Mouse (Mus musculus): Measurements from ENCODE around the gene Piga.
A peak's percentile ranks its signal among the peaks of the same experiment; 100 is the strongest.

Piga gene

GRCm38 (mm10) chrX:164419471-164419939 is at the start of gene Piga:
TSS of gene Piga (plus strand) at chrX:164419787.
- peak; percentile 80 to 91 for DNase-seq (ENCODE audit: low spot score in 2 of 2)

DNA sequence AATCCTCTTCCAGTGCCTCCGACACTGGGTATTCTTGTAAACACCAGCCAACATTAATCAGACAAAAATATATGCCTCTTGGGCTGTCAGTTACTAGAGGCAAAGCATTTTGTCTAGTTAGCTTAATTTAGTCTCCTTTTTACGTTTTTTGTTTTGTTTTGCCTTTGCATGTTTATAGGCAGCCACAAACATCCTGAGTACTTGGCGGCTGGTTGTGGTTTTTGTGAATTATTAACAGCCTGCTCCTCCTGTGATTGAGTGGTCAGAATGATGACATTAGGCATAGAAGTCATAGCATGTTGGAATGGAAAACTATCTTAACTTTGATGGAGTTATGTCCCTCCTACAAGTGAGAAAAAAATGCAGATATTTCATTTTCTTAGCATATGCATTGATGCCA is 49.0 kb upstream of the Piga start:
- no peak for DNase-seq (ENCODE audit: low spot score in 2 of 2)

DNA sequence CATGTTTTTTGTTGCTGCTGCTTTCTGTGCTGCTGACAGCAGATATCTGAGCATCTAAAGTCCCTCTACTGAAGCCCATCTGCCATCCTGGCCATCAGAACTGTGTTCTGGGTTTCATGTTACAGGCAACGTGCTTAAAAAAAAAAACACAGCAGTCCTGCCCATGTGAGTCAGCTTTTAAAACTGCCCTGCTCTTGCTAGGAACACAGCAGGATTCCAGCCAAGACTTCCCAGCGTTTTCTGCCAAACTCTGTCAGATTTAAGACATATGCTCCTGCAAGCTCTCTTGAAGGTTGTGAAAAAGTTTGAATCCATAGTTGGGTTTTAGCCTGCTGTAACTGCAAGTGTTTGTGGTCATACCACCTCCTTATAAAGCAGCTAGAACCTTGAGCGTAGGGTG is 46.5 kb upstream of the Piga start, which contains the start of gene Vegfd:
TSS of gene Vegfd (plus strand) at position 298 of the 400 bp plus-strand sequence.
- no peak for DNase-seq (ENCODE audit: low spot score in 2 of 2)

GRCm38 (mm10) chrX:164374586-164374985 is 45.0 kb upstream of the Piga start:
- DNase-seq (ENCODE audit: low spot score in 2 of 2), result no peak

- DNase-seq (ENCODE audit: low spot score in 2 of 2), result no peak
These were observed 39.9 kb upstream of the Piga start for GRCm38 (mm10) chrX:164379721-164380120.

DNA sequence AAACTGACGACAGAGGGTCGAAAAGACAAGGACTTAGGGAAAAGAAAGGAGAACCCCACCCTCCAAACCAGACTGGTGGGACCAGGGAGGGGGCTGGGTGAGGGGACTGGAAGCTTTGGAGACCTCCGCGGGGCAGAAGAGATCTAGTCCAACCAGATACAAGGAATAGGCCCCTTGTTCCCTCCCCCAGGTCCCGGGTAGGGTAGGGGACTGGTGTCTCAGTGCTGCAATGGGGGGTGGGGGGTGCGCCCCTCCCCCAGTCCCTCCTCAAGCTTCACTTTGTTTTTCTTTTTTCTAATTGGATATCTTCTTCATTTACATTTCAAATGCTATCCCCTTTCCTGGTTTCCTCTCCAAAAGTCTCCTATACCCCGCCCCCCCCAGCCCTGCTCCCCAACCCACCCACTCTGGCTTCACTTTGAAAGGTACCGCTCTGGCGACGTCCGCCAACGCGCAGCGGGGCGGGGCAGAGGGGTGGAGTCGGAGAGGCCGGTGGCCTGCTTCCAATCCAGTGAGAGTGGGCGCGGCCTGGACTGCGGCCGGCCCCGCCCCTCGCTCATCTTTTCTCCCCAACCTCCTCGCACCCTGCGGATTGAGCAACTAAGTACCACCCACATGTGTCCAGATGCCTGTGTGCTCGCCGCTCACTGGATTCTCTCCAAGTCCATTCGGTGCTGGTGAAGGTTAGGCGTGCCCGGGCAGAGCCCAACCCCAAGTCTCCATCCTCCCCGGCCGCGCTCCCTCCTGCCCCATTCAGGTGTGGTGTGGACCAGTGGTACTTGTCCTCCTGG is 37.8 kb upstream of the Piga start:
- DNase-seq (ENCODE audit: low spot score in 2 of 2), result peak; percentile 42 to 82

GRCm38 (mm10) chrX:164394091-164394490 is 25.5 kb upstream of the Piga start:
- DNase-seq (ENCODE audit: low spot score in 2 of 2), result no peak

GRCm38 (mm10) chrX:164398456-164398855 is 21.1 kb upstream of the Piga start:
- DNase-seq (ENCODE audit: low spot score in 2 of 2), result no peak

DNA sequence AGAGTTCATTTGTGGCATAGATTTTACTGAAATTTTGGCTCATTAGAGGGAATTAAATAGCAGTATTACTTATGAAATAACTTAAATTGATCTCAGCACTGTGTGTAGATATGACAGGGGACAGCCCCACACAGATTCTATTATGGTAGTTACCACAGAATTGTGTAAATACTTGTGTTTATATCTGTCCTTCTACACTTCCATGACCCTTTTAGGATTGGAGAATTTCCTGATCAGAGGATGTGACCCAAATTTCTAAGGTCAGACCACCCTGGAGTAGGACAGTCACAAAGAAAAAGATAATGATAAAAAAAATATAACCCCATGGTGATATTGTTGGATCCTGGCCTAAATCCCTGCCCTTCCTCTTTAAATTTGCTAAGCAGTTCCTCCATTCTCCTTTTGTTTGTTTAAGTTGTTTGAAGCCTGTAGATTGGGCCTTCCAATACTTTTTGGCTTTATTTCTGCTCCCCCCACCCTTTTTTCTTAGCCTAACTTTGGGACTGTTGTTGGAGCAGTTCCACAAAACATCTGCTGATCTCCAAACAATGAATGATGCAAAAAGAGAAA is 14.4 kb upstream of the Piga start:
- DNase-seq (ENCODE audit: low spot score in 2 of 2), result no peak

DNA sequence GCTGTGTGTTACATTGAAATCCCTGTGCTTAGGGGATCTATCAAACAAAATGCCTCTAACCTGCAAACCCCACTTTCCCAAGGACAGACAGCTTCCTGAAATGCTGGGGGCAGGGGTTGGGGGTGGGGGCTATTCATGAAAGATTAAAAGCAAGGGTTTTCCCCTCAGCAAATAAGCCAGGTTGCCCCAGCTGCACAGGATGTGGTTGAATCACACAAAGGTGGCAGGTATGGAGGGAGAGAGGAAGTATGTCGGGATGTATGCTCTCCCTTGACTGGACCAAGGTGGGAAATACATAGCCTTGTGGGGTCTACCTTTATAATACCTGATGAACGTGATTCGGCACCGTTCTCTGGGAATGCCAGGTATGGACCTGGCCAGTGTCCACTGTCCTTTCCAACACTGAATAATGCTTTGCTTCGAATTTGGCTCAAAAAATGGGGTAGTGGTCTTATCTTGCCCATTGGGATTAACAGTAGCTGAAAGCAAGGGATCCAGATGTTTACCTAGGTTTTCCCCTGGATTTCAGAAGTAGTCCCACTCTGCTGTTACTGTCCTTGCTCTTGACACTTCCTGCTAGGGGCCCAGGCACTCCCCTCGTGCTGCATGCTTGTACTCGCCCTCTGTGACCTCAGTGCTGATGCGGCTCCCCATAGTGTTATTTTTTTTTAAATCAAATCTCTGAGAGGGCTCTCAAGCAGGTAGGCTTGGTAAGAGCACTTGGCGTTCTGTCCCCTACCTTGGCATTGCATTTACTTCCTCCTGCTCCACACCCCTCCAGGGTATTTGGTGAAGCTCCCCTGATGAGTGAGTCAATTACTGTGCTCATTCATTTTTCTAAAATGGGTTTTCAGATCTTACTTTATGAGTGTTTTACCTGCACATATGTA is 13.2 kb upstream of the Piga start:
- DNase-seq (ENCODE audit: low spot score in 2 of 2), result no peak

DNA sequence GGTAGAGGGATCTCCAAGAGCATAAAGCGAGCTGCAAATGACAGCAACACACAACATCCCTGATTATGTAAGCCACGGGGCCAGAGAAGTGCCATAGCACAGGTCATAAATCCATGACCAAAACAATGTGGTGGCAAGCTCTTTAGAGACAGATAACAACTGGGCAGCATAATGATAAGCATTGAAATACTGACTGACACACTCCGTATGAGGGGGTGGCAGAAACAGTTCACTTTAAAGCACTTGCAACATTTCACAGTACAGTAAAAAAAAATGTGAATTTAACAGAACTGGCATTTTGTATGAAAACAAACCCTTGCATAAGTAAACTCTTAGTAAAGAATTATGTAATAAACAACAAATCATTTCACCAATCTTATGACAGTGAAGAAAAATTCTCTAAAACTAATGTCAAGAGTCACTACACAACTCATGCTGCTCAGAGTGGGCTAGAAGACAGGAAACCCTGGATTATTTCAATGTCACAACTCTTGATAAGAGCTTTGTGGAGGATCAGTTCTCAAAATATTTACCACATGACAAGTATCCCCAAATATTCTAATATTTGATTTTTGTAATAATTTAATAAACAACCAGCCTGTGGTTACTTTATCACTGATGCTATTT is 11.2 kb upstream of the Piga start:
- DNase-seq (ENCODE audit: low spot score in 2 of 2), result no peak

DNA sequence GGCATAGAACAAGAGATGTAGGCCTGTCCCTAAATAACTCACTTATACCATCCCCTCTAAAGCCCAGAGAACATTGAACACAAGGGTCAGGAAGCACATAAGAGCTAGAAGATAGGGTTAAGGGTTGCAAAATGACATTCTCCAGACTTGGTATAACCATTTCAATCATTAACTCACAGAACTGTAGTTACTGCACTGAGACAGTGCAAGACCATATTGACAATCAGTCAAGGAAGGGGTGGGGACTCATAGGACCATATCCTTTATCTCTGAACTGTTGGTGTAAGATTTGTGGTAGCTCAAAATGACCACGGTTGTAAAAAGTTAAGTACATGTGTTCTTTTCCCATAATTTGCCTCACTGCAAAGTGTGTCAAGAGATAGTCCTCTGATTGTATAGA is 9.0 kb upstream of the Piga start:
- DNase-seq (ENCODE audit: low spot score in 2 of 2), result no peak

- DNase-seq (ENCODE audit: low spot score in 2 of 2), result no peak
These were observed 2.8 kb upstream of the Piga start for GRCm38 (mm10) chrX:164416803-164417202.

- DNase-seq (ENCODE audit: low spot score in 2 of 2), result no peak
These were observed 1.6 kb upstream of the Piga start for GRCm38 (mm10) chrX:164418008-164418407.

GRCm38 (mm10) chrX:164419955-164420354 is 368 bp downstream of the Piga start:
- no peak for DNase-seq (ENCODE audit: low spot score in 2 of 2)

DNA sequence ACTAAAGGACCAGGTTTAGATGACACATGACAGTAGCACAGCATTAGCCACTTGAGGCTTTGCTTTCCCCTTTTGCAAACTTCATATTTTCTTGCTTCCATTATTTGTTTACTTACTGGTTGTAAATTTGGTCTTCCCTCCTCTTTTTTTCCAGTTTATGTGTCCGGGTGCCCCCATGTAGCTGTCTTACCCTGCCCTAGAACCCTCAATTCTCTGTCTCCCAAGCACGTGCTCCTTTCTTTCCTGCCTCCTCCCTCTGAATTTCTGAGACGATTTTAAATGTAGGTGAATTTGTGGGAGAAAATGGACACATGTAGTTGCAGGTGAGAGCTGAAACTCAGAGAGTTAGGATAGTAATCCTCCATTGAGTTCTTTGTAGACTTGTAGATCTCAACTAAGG is 931 bp downstream of the Piga start:
- no peak for DNase-seq (ENCODE audit: low spot score in 2 of 2)

- DNase-seq (ENCODE audit: low spot score in 2 of 2), result no peak
These were observed 5.2 kb downstream of the Piga start for GRCm38 (mm10) chrX:164424821-164425220.

- DNase-seq (ENCODE audit: low spot score in 2 of 2), result no peak
These were observed 7.7 kb downstream of the Piga start for GRCm38 (mm10) chrX:164427295-164427694.

DNA sequence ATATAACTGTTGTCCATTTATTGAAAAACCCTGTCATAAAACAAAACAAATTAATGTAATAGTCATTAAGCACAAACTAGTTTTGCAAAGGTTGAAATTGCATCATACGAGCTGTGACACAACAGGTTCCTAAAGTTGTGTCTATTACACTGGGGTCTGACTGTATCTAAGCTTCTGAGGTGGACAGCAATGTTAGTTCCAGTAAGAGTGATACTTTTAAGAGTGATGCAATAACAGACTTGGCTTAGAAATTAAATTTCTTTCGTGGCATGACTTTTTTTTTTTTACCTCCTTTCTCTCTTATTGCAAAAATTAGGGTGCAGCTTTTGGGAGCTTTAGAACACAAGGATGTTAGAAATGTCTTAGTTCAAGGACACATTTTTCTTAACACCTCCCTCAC is 8.6 kb downstream of the Piga start:
- no peak for DNase-seq (ENCODE audit: low spot score in 2 of 2)

DNA sequence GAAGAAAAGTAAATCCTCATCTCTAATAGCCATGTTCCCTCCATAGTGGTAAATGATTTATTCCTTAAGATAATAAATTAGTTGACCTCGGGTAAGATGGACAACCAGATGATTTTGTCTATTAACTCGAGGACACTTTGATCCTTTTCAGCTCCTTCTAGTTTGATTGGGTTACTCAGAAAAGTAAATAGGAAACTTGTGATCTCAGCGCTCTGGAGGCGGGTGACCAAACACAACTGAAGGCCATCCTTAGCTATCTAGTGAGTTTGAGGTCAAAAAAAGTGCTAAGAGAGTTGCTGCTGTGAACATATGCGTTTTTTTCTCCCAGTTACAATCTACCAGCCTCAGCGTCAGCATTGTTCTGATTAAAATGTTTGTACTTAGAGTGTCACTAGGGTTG is 11.0 kb downstream of the Piga start:
- DNase-seq (ENCODE audit: low spot score in 2 of 2), result no peak

- no peak for DNase-seq (ENCODE audit: low spot score in 2 of 2)
These were observed 11.5 kb downstream of the Piga start for GRCm38 (mm10) chrX:164431133-164431532.

GRCm38 (mm10) chrX:164431541-164431940 is 12.0 kb downstream of the Piga start:
- no peak for DNase-seq (ENCODE audit: low spot score in 2 of 2)

Data from spleen, postnatal 10 days (tissue).